Mouse (Mus musculus) small intestine, adult 2 months (tissue): ENCODE measurements around the gene Atp2b1.

ENCODE experiments used
- CTCF ChIP-seq: fragments of 200-500 bp; IDR thresholded peaks from 2 replicates; pipeline ENCODE4 v1.5.1; 2012; ENCODE audit warnings: low read depth, mild to moderate bottlenecking, control low read depth, inconsistent platforms, low read length, moderate library complexity, mixed read lengths; ENCODE audit not compliant: insufficient replicate concordance, insufficient read length; ENCODE audit errors: extremely low read depth
- POLR2A ChIP-seq: fragments of 200-500 bp; IDR thresholded peaks from 2 replicates; pipeline ENCODE4 v1.6.1; 2012; ENCODE audit warnings: low read depth, mild to moderate bottlenecking, control low read depth, inconsistent platforms, low read length, moderate library complexity

DNA sequence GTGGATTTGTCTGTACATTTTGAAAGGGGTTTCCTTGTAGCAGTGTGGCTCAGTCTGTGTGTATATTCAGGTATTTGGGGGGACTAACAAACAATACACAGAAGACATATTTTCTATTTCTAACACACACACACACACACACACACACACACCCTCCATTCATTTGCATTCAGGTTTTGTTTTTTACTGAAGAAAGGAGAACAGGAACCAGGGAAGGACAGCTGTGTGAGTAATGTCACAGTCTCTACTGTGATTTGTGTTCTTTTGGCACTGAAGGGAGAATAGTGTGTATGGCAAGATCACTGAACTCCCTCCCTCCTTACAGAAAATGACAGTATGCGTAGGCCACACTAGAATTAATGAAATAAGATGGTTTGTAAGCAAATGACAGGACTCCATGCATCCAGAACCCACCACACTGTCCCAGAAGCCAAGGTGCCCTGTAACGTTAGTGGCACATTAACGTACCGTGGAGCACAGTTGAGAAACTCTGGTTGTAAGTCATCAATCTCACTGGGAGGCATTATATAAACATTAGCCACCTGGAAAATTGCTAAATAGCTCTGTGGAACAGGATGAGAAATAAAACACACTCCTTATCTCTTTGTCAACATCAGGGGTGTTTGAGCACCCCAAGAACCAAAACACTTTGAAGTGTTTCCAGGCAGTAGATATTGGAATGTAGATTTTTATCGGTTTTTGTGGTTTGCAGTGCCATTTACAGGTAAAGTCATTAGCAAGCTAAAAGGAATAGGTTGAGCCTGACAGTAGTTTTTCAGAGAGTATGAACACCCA is 132.7 kb downstream of the Atp2b1 start:
- TF ChIP-seq POLR2A = no peak
- no peak for TF ChIP-seq CTCF
